Mouse (Mus musculus) erythroblast, embryonic 14.5 days (primary cell): ENCODE measurements around the gene Rab25. TPM values are rescaled to one million over a fixed set of nuclear protein-coding genes. Genes with fewer than 3 reads are reported as not detected.
"Not testable (repeated sequence)": the region's sequence is repeated elsewhere in the genome, so short reads cannot be mapped to it uniquely, and the experiment has no call there.

Source experiments
- H3K27me3 ChIP-seq: 2 replicates; pipeline ENCODE4 v1.6.1; 2012; ENCODE audit warnings: inconsistent platforms; ENCODE audit not compliant: control insufficient read depth
- H3K36me3 ChIP-seq: 2 replicates; pipeline ENCODE4 v1.6.1; 2012; ENCODE audit warnings: mild to moderate bottlenecking, inconsistent platforms; ENCODE audit not compliant: control insufficient read depth
- H3K4me1 ChIP-seq: 2 replicates; pipeline ENCODE4 v1.6.1; 2012; ENCODE audit warnings: inconsistent platforms; ENCODE audit not compliant: control insufficient read depth
- H3K4me3 ChIP-seq: replicated peaks from 2 replicates; pipeline ENCODE3; 2012; ENCODE audit warnings: moderate library complexity, mild to moderate bottlenecking, inconsistent platforms
- H3K9me3 ChIP-seq: 2 replicates; pipeline ENCODE4 v1.6.1; 2012; ENCODE audit warnings: low read length, inconsistent platforms, mixed read lengths; ENCODE audit not compliant: control insufficient read depth
- GATA1 ChIP-seq: IDR thresholded peaks from 2 replicates; pipeline ENCODE4 v1.6.1; 2012; ENCODE audit warnings: low read length, inconsistent platforms, mixed read lengths
- TAL1 ChIP-seq: IDR thresholded peaks from 3 replicates; pipeline ENCODE4 v1.6.1; 2012; ENCODE audit warnings: low read length, inconsistent platforms, mixed read lengths
- polyA plus RNA-seq: library from polyadenylated mRNA; stranded (reverse); fragments of >175 nt; gene quantifications from 2 replicates; pipeline ENCODE4 v1.2.3, GENCODE M21; 2012

Gene Rab25
- not detected in 2 replicates for polyA plus RNA-seq

DNA sequence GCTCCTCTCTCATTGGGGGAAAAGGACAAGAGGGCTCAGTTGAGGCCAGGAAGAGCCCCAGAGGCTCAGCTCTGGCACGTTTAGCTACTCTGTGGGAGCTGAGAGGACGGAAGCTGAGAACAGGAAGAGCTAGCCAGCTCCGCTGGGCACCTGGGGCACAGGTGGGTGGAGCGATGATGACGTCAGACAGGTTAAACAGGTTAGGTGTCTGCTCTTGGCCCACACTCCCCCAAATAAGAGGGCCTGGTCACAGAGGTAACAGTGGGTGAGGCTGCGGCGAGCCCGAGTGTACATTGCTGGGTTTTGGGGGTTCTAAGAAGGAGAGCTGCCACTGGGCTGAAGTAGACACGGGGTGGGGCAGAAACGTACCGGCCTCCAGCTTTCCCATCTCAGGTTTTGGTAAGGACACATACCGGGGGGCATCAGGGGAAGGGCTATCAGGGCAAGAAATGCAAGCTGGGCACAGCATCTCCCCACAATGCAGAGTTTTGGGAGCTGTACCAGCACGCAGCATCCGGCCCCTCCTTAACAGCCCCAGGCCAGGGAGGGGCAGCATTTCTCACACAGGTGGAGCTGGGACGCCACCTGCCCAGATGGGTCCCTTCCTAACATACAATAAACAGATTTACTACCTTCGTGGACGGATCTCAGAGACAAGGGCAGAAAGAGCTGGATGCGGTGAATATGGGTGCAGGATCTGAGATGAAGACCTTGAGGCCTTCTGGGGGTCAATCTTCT is at the start of gene Rab25:
Gene Rab25, minus strand, starts transcription at position 121 of the 738 bp plus-strand sequence.
- Histone ChIP-seq H3K4me1 (peaks cover 46% of the 10 kb centered on the region), H3K27me3 (no peaks in the 10 kb centered on the region), H3K36me3 (peaks cover 9% of the 10 kb centered on the region), H3K4me3 (no peak within 1 kb of the TSS), H3K9me3 (no peaks in the 10 kb centered on the region)
- TF ChIP-seq TAL1 (no peak), GATA1 (no peak)

DNA sequence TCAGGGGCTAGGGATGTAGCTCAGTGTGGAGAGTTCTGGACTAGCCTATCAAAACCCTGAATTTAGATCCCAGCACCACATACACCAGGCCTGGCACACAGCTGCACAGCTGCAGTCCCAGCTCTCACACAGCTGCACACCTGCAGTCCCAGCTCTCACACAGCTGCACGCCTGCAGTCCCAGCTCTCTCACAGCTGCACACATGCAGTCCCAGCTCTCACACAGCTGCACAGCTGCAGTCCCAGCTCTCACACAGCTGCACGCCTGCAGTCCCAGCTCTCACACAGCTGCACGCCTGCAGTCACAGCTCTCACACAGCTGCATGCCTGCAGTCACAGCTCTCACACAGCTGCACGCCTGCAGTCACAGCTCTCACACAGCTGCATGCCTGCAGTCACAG is 48.4 kb upstream of the Rab25 start:
- H3K9me3 ChIP-seq, H3K27me3 ChIP-seq, H3K36me3 ChIP-seq, H3K4me3 ChIP-seq: not testable (repeated sequence)
- H3K4me1 ChIP-seq = peaks cover 16% of the 10 kb centered on the region

DNA sequence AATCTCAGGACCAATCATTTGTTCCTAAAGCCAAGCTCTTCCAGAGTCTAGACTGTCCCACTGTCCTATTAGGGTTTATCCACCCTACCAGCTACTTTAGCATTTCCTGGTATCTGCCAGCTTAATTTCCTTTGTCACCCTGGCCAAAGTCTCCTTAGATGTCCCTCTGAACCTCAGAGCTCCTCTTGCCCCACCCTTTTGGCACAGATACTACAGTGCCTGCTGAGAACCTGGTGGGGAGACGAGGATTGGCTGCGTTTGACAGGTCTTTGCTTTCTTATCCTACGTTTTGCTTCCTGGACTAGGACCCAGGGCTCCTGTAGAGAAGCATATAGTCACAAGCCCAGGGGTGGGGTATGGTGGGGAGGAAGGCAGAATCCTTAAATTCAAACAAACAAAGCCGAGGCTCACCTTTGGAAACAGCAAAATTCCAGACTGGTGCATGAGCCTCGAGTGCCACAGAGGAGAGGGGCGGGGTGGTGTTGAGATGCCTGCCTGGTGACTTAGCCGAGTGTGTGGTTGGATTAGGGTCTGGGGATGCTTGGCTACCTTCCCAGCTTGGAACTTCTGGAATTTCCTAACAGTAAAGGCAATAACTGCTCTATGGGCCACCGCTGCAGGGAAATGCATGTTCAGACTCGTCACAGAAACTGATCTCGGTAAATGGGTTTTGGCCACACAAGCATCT is 45.9 kb upstream of the Rab25 start:
- no peaks in the 10 kb centered on the region for H3K27me3 ChIP-seq
- H3K36me3 ChIP-seq = no peaks in the 10 kb centered on the region; the same call in 1 of the 2 replicates
- H3K9me3 ChIP-seq = no peaks in the 10 kb centered on the region
- peaks cover 17% of the 10 kb centered on the region for H3K4me1 ChIP-seq
- no peak for TF ChIP-seq TAL1
- no peak for TF ChIP-seq GATA1
- no peak overlapping the region for H3K4me3 ChIP-seq

DNA sequence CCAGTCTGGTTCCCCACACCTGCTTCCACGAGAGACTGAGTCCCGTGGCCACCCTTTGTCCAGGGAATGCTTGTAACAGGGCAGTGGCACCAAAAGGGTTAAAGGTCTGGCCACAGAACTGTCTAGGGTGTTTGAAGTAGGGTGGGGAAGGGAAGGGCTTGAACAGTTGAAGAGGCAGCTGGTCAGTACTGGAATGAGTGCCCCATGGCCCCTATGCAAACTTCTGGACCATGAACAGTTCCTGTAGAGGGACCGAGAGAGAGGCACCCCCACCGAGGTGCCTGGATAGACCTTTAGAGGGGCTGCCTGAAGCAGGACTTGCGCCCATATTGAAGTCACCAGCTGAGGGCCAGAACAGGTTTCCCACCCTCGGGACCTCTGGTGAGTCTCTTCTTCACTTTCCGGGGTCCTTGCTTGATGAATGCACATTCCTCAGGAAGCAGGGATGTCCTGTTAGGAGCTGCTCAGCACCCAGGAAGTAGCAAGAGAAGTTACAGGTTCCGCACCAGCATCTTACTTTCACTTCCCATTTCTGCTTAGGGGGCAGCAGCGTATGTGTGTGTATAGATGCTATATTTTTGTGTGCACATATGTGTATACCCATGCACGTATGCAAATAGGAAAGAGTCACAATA is 45.0 kb upstream of the Rab25 start:
- H3K27me3 ChIP-seq = no peaks in the 10 kb centered on the region
- no peaks in the 10 kb centered on the region for H3K9me3 ChIP-seq
- H3K36me3 ChIP-seq = peaks cover 8% of the 10 kb centered on the region
- peaks cover 17% of the 10 kb centered on the region for H3K4me1 ChIP-seq
- no peak overlapping the region for H3K4me3 ChIP-seq
- TF ChIP-seq TAL1 (no peak), GATA1 (no peak)

DNA sequence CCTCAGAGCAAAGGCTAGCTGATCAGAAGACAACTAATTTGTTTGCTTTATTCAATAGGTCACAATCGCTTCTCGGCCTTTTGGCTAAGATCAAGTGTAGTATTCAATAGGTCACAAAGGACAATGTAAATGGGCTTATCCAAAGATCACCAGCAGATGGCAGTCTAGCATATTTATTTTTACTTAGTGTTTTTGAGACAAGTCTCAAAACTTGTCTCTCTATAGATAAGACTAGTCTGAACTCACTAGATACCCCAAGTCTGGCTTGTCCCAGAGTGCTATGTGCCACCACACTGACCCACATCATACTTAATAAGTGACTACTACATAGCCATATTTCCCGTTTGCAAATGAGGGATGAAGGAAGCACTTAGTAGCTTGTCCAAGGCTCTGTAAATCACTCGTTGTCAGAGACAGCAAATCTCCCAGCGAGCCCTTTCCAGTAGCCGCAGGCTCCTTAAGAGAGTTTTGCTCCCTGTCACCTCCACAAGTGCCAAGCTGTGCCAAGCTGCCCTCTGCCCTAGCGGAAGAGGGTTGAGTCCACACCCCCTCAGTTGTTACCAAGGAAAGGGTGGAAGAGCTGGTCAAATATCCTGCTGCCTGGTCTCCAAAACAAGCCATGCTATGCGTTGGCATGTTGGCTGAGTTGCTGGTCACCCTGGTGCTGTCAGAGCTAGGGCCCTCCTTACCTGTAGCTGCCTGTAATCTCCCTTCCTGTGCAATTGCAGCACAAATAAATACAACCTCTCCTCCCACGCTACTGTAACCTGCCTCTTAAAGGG is 44.0 kb upstream of the Rab25 start:
- no peak for TF ChIP-seq TAL1
- TF ChIP-seq GATA1 = no peak
- peaks cover 17% of the 10 kb centered on the region for H3K36me3 ChIP-seq
- H3K4me1 ChIP-seq = peaks cover 17% of the 10 kb centered on the region
- H3K27me3 ChIP-seq = no peaks in the 10 kb centered on the region
- H3K9me3 ChIP-seq = no peaks in the 10 kb centered on the region
- no peak overlapping the region for H3K4me3 ChIP-seq

DNA sequence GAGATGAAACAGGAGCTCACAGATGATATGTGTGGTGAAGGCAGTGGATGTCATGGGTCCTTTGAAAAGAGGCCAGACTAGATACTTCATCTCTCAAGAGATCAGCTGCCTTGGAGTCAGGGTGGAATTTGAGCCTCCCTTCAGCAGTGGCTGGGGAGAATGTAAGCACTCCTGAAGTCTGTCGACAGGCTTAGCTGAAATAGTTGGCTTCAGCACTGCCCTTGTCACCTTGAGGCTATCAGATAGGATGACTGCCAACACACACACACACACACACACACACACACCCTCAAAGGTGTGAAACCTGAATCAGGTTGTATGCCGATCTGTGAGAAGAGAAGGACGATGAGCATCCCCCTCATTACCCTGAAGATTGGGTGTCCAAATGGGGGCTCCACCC is 42.9 kb upstream of the Rab25 start:
- TF ChIP-seq GATA1 (no peak), TAL1 (no peak)
- H3K36me3 ChIP-seq = peaks cover 28% of the 10 kb centered on the region
- H3K27me3 ChIP-seq = no peaks in the 10 kb centered on the region
- peaks cover 17% of the 10 kb centered on the region for H3K4me1 ChIP-seq
- H3K4me3 ChIP-seq = no peak overlapping the region
- no peaks in the 10 kb centered on the region for H3K9me3 ChIP-seq

DNA sequence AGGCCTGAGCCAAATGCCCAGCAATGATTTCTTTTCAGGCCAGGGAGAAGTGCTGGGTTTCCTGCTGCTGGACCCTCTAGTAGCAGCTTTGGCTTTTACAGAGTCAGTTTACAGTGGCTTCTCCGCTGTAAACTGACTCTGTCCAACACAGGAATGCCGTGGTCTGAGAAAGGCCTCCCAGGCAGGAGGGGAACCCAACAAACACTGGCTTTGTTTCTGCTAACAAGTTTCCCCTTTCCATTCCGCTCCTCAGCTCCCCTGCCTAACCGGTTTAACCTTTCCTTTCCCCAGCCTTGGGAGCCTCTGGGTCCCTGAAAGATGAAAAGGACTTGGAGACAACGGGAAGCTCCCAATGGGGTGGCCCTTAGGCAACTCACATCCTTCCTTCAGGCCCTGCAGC is 42.1 kb upstream of the Rab25 start:
- H3K36me3 ChIP-seq = peaks cover 35% of the 10 kb centered on the region
- H3K4me1 ChIP-seq = peaks cover 17% of the 10 kb centered on the region
- TF ChIP-seq GATA1 (no peak), TAL1 (no peak)
- no peaks in the 10 kb centered on the region for H3K9me3 ChIP-seq
- H3K4me3 ChIP-seq = no peak overlapping the region
- H3K27me3 ChIP-seq = no peaks in the 10 kb centered on the region

DNA sequence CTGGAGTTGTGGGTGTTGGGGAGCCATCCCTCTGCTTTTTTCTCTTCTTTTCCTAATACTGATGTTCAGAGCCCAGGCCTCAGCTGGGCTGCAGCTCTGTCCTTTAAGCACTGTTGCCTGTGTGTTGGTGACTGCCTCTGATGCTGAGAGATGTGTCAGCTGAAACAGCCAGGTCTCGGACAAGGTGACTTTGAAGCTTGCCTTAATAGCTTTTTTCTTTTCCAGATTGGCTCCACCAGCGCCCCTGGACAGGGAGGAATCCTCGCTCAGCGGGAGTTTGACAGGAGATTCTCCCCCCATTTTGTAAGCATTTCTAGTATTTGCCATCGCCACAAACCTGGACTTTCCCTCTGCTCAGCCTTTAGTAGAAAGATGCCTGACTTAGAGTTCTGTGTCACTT is 38.5 kb upstream of the Rab25 start:
- no peaks in the 10 kb centered on the region for H3K9me3 ChIP-seq
- H3K27me3 ChIP-seq = no peaks in the 10 kb centered on the region
- H3K4me3 ChIP-seq = no peak overlapping the region
- TF ChIP-seq GATA1 = no peak
- no peak for TF ChIP-seq TAL1
- peaks cover 63% of the 10 kb centered on the region for H3K36me3 ChIP-seq
- H3K4me1 ChIP-seq = peaks cover 2% of the 10 kb centered on the region

DNA sequence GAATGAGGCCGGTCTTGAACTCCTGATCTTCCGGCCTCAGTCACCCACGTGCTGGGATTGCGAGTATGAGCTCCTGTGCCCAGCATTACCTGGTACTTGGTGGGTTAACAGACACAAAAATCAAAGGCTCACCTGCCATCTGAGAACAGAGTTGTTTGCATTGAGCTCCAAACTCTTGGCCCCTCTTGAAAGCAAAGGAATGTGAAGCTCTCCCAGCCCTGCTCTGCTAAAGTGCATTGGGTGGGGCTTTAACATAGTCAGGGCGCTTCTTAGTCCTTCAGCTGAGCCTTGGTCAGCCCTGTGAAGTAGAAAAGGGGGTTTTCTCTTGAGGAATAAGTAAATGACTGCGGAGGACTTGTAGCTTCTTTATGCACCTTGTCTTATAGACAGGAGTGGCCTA is 37.7 kb upstream of the Rab25 start:
- TF ChIP-seq GATA1 (no peak), TAL1 (no peak)

More for the DNA sequence above, 37.7 kb upstream of the Rab25 start:
- H3K9me3 ChIP-seq = no peaks in the 10 kb centered on the region
- H3K4me1 ChIP-seq = peaks cover 5% of the 10 kb centered on the region
- H3K4me3 ChIP-seq = no peak overlapping the region
- H3K36me3 ChIP-seq = peaks cover 71% of the 10 kb centered on the region
- H3K27me3 ChIP-seq = no peaks in the 10 kb centered on the region
